Mouse (Mus musculus): ENCODE data around the gene Nsl1. TPM values are rescaled to one million over a fixed set of nuclear protein-coding genes. Genes with fewer than 3 reads are reported as not detected.
A peak's percentile ranks its signal among the peaks of the same experiment; 100 is the strongest.

The Nsl1 gene
- polyA plus RNA-seq, 1 experiment from 2014 or later: 17.9 TPM

GRCm38 (mm10) chr1:191083230-191083629 is 20.4 kb downstream of the Nsl1 start:
- ATAC-seq (ENCODE audit: low FRiP score) (no peak), DNase-seq (ENCODE audit: low spot score) (no peak)
- Histone ChIP-seq H3K9me3 (ENCODE audit: control insufficient read depth, low read length) (no peaks in the 10 kb centered on the region), H3K27me3 (ENCODE audit: control insufficient read depth, insufficient read depth, low read length) (no peaks in the 10 kb centered on the region), H3K4me3 (ENCODE audit: low read depth, low read length) (no peak overlapping the region), H3K9ac (ENCODE audit: low read depth, low read length) (no peak overlapping the region), H3K4me1 (replicated peaks; ENCODE audit: control insufficient read depth, insufficient read depth, low read length) (no peaks in the 10 kb centered on the region), H3K4me2 (replicated peaks; ENCODE audit: low read depth, low read length) (no peak overlapping the region), H3K27ac (ENCODE audit: low read depth, low read length) (no peak overlapping the region), H3K36me3 (ENCODE audit: control insufficient read depth, insufficient read depth, low read length) (no peaks in the 10 kb centered on the region)
- WGBS: 92% methylated on average over 8 of the region's 8 CpGs

- Histone ChIP-seq H3K4me2 (replicated peaks; ENCODE audit: low read depth, low read length) (no peak overlapping the region), H3K27ac (ENCODE audit: low read depth, low read length) (no peak overlapping the region), H3K9me3 (ENCODE audit: control insufficient read depth, low read length) (no peaks in the 10 kb centered on the region), H3K4me3 (ENCODE audit: low read depth, low read length) (no peak overlapping the region), H3K9ac (ENCODE audit: low read depth, low read length) (no peak overlapping the region), H3K4me1 (replicated peaks; ENCODE audit: control insufficient read depth, insufficient read depth, low read length) (no peaks in the 10 kb centered on the region), H3K27me3 (ENCODE audit: control insufficient read depth, insufficient read depth, low read length) (no peaks in the 10 kb centered on the region), H3K36me3 (ENCODE audit: control insufficient read depth, insufficient read depth, low read length) (no peaks in the 10 kb centered on the region)
- WGBS: 74% methylated on average over 5 of the region's 5 CpGs
- DNase-seq (ENCODE audit: low spot score): peak; percentile 68
- no peak for ATAC-seq (ENCODE audit: low FRiP score)
These were observed 22.2 kb downstream of the Nsl1 start for GRCm38 (mm10) chr1:191084951-191085559.

- DNase-seq (ENCODE audit: low spot score) (no peak), ATAC-seq (ENCODE audit: low FRiP score) (no peak)
- Histone ChIP-seq H3K9me3 (ENCODE audit: control insufficient read depth, low read length) (no peaks in the 10 kb centered on the region), H3K4me1 (replicated peaks; ENCODE audit: control insufficient read depth, insufficient read depth, low read length) (no peaks in the 10 kb centered on the region), H3K27ac (ENCODE audit: low read depth, low read length) (no peak overlapping the region), H3K4me2 (replicated peaks; ENCODE audit: low read depth, low read length) (no peak overlapping the region), H3K9ac (ENCODE audit: low read depth, low read length) (no peak overlapping the region), H3K4me3 (ENCODE audit: low read depth, low read length) (no peak overlapping the region), H3K36me3 (ENCODE audit: control insufficient read depth, insufficient read depth, low read length) (no peaks in the 10 kb centered on the region), H3K27me3 (ENCODE audit: control insufficient read depth, insufficient read depth, low read length) (no peaks in the 10 kb centered on the region)
- WGBS: 94% methylated on average over 12 of the region's 12 CpGs
These were observed 22.8 kb downstream of the Nsl1 start for GRCm38 (mm10) chr1:191085597-191085996.

DNA sequence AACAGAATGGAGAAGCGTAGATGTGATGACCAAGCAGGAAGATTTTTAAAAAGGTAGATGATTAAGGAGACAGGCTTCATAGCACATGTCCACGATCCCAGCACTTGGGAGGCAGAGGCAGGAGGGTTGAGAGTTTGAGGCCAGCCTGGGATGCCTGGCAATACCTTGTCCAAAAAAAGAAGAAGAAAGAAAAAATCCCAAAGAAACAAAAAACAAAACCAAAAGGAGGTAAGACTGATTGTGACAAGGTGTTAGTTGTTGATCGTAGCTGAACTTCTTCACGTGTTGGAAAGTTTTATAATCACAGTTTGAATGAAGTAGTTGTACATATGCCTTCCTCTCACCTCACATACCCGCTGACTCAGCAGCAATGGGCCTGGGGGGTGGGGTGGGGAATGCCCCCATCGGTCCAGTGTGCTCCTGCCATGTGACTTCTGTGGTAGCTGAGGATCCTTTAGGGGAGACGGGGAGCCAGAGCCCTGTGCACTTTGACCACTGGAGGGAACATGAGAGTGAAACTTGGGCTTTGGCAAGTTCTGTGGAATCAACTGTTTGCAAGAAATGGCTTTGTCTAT is 23.6 kb downstream of the Nsl1 start:
- ATAC-seq (ENCODE audit: low FRiP score): no peak
- no peak for DNase-seq (ENCODE audit: low spot score)
- H3K9me3 ChIP-seq (ENCODE audit: control insufficient read depth, low read length): no peaks in the 10 kb centered on the region
- H3K27ac ChIP-seq (ENCODE audit: low read depth, low read length): no peak overlapping the region
- no peak overlapping the region for H3K9ac ChIP-seq (ENCODE audit: low read depth, low read length)
- H3K4me3 ChIP-seq (ENCODE audit: low read depth, low read length): no peak overlapping the region
- no peaks in the 10 kb centered on the region for H3K27me3 ChIP-seq (ENCODE audit: control insufficient read depth, insufficient read depth, low read length)
- 87% methylated on average over 7 of the region's 7 CpGs for WGBS
- no peak overlapping the region for H3K4me2 ChIP-seq (replicated peaks; ENCODE audit: low read depth, low read length)
- no peaks in the 10 kb centered on the region for H3K4me1 ChIP-seq (replicated peaks; ENCODE audit: control insufficient read depth, insufficient read depth, low read length)
- H3K36me3 ChIP-seq (ENCODE audit: control insufficient read depth, insufficient read depth, low read length): no peaks in the 10 kb centered on the region

- WGBS: 85% methylated on average over 8 of the region's 8 CpGs
- no peak overlapping the region for H3K9ac ChIP-seq (ENCODE audit: low read depth, low read length)
- H3K4me1 ChIP-seq (replicated peaks; ENCODE audit: control insufficient read depth, insufficient read depth, low read length): no peaks in the 10 kb centered on the region
- ATAC-seq (ENCODE audit: low FRiP score) (no peak), DNase-seq (ENCODE audit: low spot score) (no peak)
- no peak overlapping the region for H3K4me2 ChIP-seq (replicated peaks; ENCODE audit: low read depth, low read length)
- H3K27ac ChIP-seq (ENCODE audit: low read depth, low read length): no peak overlapping the region
- no peak overlapping the region for H3K4me3 ChIP-seq (ENCODE audit: low read depth, low read length)
- H3K36me3 ChIP-seq (ENCODE audit: control insufficient read depth, insufficient read depth, low read length): no peaks in the 10 kb centered on the region
- no peaks in the 10 kb centered on the region for H3K27me3 ChIP-seq (ENCODE audit: control insufficient read depth, insufficient read depth, low read length)
- no peaks in the 10 kb centered on the region for H3K9me3 ChIP-seq (ENCODE audit: control insufficient read depth, low read length)
These were observed 24.1 kb downstream of the Nsl1 start for GRCm38 (mm10) chr1:191086960-191087359.

- no peak overlapping the region for H3K4me3 ChIP-seq (ENCODE audit: low read depth, low read length)
- no peak overlapping the region for H3K9ac ChIP-seq (ENCODE audit: low read depth, low read length)
- no peaks in the 10 kb centered on the region for H3K4me1 ChIP-seq (replicated peaks; ENCODE audit: control insufficient read depth, insufficient read depth, low read length)
- DNase-seq (ENCODE audit: low spot score) (no peak), ATAC-seq (ENCODE audit: low FRiP score) (no peak)
- H3K27ac ChIP-seq (ENCODE audit: low read depth, low read length): no peak overlapping the region
- 89% methylated on average over 5 of the region's 5 CpGs for WGBS
- H3K36me3 ChIP-seq (ENCODE audit: control insufficient read depth, insufficient read depth, low read length): no peaks in the 10 kb centered on the region
- no peak overlapping the region for H3K4me2 ChIP-seq (replicated peaks; ENCODE audit: low read depth, low read length)
- H3K9me3 ChIP-seq (ENCODE audit: control insufficient read depth, low read length): no peaks in the 10 kb centered on the region
- H3K27me3 ChIP-seq (ENCODE audit: control insufficient read depth, insufficient read depth, low read length): no peaks in the 10 kb centered on the region
These were observed 25.1 kb downstream of the Nsl1 start for GRCm38 (mm10) chr1:191087955-191088354.

GRCm38 (mm10) chr1:191089355-191089754 is 26.5 kb downstream of the Nsl1 start:
- Histone ChIP-seq H3K4me2 (replicated peaks; ENCODE audit: low read depth, low read length) (no peak overlapping the region), H3K9me3 (ENCODE audit: control insufficient read depth, low read length) (no peaks in the 10 kb centered on the region), H3K4me1 (replicated peaks; ENCODE audit: control insufficient read depth, insufficient read depth, low read length) (no peaks in the 10 kb centered on the region), H3K36me3 (ENCODE audit: control insufficient read depth, insufficient read depth, low read length) (no peaks in the 10 kb centered on the region), H3K4me3 (ENCODE audit: low read depth, low read length) (no peak overlapping the region), H3K27me3 (ENCODE audit: control insufficient read depth, insufficient read depth, low read length) (no peaks in the 10 kb centered on the region), H3K9ac (ENCODE audit: low read depth, low read length) (no peak overlapping the region), H3K27ac (ENCODE audit: low read depth, low read length) (no peak overlapping the region)
- 73% methylated on average over 6 of the region's 6 CpGs for WGBS
- ATAC-seq (ENCODE audit: low FRiP score) (no peak), DNase-seq (ENCODE audit: low spot score) (no peak)

- Histone ChIP-seq H3K4me2 (replicated peaks; ENCODE audit: low read depth, low read length) (no peak overlapping the region), H3K9ac (ENCODE audit: low read depth, low read length) (no peak overlapping the region), H3K9me3 (ENCODE audit: control insufficient read depth, low read length) (no peaks in the 10 kb centered on the region), H3K27me3 (ENCODE audit: control insufficient read depth, insufficient read depth, low read length) (no peaks in the 10 kb centered on the region; the same call in 1 of the 2 replicates), H3K4me3 (ENCODE audit: low read depth, low read length) (no peak overlapping the region), H3K36me3 (ENCODE audit: control insufficient read depth, insufficient read depth, low read length) (no peaks in the 10 kb centered on the region), H3K4me1 (replicated peaks; ENCODE audit: control insufficient read depth, insufficient read depth, low read length) (no peaks in the 10 kb centered on the region), H3K27ac (ENCODE audit: low read depth, low read length) (no peak overlapping the region)
- 80% methylated on average over 8 of the region's 8 CpGs for WGBS
- DNase-seq (ENCODE audit: low spot score) (no peak), ATAC-seq (ENCODE audit: low FRiP score) (no peak)
These were observed 29.2 kb downstream of the Nsl1 start for GRCm38 (mm10) chr1:191092050-191092449.

DNA sequence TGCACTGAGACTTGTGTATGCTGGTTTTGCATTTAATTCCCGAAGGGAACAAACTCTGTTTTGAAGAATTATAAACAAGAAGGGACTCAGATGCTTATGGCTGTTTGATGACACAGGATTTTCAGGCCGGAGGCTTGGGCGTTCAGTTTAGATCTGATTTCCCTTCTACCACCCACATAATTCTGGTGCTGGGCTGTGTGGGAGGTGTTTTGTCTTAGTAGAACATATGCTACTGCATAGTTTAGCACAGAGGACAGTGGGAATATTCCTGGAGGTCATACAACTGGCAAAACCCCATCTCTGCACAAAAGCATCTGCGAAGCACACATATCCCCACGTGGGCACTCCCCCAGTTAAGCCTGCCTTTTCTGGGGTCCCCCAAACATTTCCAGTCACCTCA is 30.8 kb downstream of the Nsl1 start:
- no peak overlapping the region for H3K4me3 ChIP-seq (ENCODE audit: low read depth, low read length)
- peaks cover 4% of the 10 kb centered on the region for H3K27me3 ChIP-seq (ENCODE audit: control insufficient read depth, insufficient read depth, low read length)
- no peaks in the 10 kb centered on the region for H3K36me3 ChIP-seq (ENCODE audit: control insufficient read depth, insufficient read depth, low read length)
- 81% methylated on average over 5 of the region's 5 CpGs for WGBS
- no peak overlapping the region for H3K9ac ChIP-seq (ENCODE audit: low read depth, low read length)
- no peaks in the 10 kb centered on the region for H3K9me3 ChIP-seq (ENCODE audit: control insufficient read depth, low read length)
- ATAC-seq (ENCODE audit: low FRiP score): no peak
- DNase-seq (ENCODE audit: low spot score): no peak
- H3K4me1 ChIP-seq (replicated peaks; ENCODE audit: control insufficient read depth, insufficient read depth, low read length): no peaks in the 10 kb centered on the region
- no peak overlapping the region for H3K4me2 ChIP-seq (replicated peaks; ENCODE audit: low read depth, low read length)
- no peak overlapping the region for H3K27ac ChIP-seq (ENCODE audit: low read depth, low read length)
